Mouse (Mus musculus): Measurements from ENCODE around the gene Cdkn2aip. TPM values are rescaled to one million over a fixed set of nuclear protein-coding genes. Genes with fewer than 3 reads are reported as not detected.

Gene Cdkn2aip
- total and polyA plus RNA-seq, 3 experiments, result 13.5 to 101 (median 14.1) TPM

DNA sequence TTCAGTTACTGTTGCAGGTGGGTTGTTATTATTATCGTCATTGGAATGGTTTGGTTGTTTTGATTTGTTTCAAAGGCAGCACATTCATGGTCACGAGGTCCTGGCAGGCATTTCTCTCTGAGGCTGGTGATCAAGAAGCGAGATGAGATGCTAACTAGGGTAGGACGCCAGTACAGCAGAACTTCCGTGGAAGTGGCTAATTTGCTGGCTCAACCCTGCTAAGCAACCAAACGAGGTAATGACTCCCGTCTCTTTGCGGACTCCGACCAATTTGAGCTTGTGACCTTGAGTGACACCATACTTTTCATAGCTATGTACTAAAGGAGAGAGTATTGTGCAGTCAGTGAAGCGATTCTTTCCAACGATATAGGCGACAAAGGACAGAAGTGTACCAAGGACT is 32.6 kb upstream of the Cdkn2aip start:
- no peaks in the 10 kb centered on the region for H3K79me2 ChIP-seq (ENCODE audit: control insufficient read depth, insufficient read depth, low read length, poor library complexity)
- TF ChIP-seq POLR2AphosphoS2 (IDR thresholded peaks at IDR 0.05; ENCODE audit: low read length) (no peak), MYB (IDR thresholded peaks at IDR 0.05; ENCODE audit: low read depth, low read length) (no peak), POLR2A (IDR thresholded peaks at IDR 0.05; ENCODE audit: control insufficient read depth in 1 of 2, insufficient read depth in 1 of 2, low read depth in 1 of 2, low read length in 2 of 2, poor library complexity in 1 of 2) (no peak), SIN3A (IDR thresholded peaks at IDR 0.05; ENCODE audit: low read length) (no peak), MXI1 (IDR thresholded peaks at IDR 0.05; ENCODE audit: low read depth, low read length) (no peak), ZC3H11A (IDR thresholded peaks at IDR 0.05; ENCODE audit: low read depth, low read length) (no peak), GATA1 (IDR thresholded peaks at IDR 0.05; ENCODE audit: low read depth, low read length) (no peak), CHD2 (IDR thresholded peaks at IDR 0.05; ENCODE audit: low read length) (no peak), MEF2A (IDR thresholded peaks at IDR 0.05; ENCODE audit: extremely low read depth, insufficient replicate concordance, low read depth, low read length, poor library complexity, severe bottlenecking) (no peak)
- H3K4me3 ChIP-seq (ENCODE audit: control insufficient read depth in 1 of 2, insufficient read depth in 1 of 2, low read depth in 2 of 2, low read length in 2 of 2), result no peak overlapping the region
- DNase-seq (ENCODE audit: low read depth, low spot score), result no peak
- H3K4me1 ChIP-seq (ENCODE audit: control insufficient read depth in 1 of 2, insufficient read depth in 2 of 2, low read length in 2 of 2), result no peaks in the 10 kb centered on the region
- H3K27ac ChIP-seq (ENCODE audit: control insufficient read depth, low read depth, low read length), result no peak overlapping the region
- no peaks in the 10 kb centered on the region for H3K9me3 ChIP-seq (replicated peaks; ENCODE audit: insufficient read depth, low read length)
- peaks cover 0 to 5% of the 10 kb centered on the region in 2 experiments; a peak in 1 of 4 replicates for H3K36me3 ChIP-seq (ENCODE audit: control insufficient read depth in 1 of 2, insufficient read depth in 2 of 2, low read length in 2 of 2)
- no peak overlapping the region for H3K9ac ChIP-seq (ENCODE audit: control insufficient read depth, low read depth, low read length, poor library complexity, severe bottlenecking)
- H3K27me3 ChIP-seq (ENCODE audit: control insufficient read depth in 1 of 2, insufficient read depth in 2 of 2, low read length in 2 of 2), result no peaks in the 10 kb centered on the region; a peak in 1 of 4 replicates

DNA sequence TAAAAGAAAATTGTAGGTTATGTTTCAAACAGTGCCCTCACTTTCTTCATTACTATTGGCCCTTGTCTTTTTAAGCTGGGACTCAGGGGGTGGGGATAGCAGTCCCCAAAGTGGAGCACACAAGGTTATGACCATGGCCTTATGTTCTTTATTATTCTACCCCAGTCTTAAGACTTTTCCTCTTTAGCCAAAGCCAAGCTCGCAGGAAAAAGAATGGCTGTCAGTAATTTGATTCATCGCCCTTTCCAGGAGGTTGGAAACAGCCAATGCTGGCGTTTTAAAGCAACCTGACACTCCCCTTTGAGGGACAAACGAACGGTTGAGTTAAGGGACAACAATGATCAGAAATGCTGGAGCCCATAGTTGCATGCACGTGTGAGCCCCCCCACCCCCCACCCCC is 32.1 kb upstream of the Cdkn2aip start:
- Histone ChIP-seq H3K27me3 (ENCODE audit: control insufficient read depth in 1 of 2, insufficient read depth in 2 of 2, low read length in 2 of 2) (no peaks in the 10 kb centered on the region; a peak in 1 of 4 replicates), H3K4me3 (ENCODE audit: control insufficient read depth in 1 of 2, insufficient read depth in 1 of 2, low read depth in 2 of 2, low read length in 2 of 2) (no peak overlapping the region), H3K9me3 (replicated peaks; ENCODE audit: insufficient read depth, low read length) (no peaks in the 10 kb centered on the region)

More for the DNA sequence above, 32.1 kb upstream of the Cdkn2aip start:
- Histone ChIP-seq H3K4me1 (ENCODE audit: control insufficient read depth in 1 of 2, insufficient read depth in 2 of 2, low read length in 2 of 2) (no peaks in the 10 kb centered on the region), H3K36me3 (ENCODE audit: control insufficient read depth in 1 of 2, insufficient read depth in 2 of 2, low read length in 2 of 2) (peaks cover 0 to 5% of the 10 kb centered on the region in 2 experiments; a peak in 1 of 4 replicates), H3K79me2 (ENCODE audit: control insufficient read depth, insufficient read depth, low read length, poor library complexity) (no peaks in the 10 kb centered on the region), H3K27ac (ENCODE audit: control insufficient read depth, low read depth, low read length) (no peak overlapping the region), H3K9ac (ENCODE audit: control insufficient read depth, low read depth, low read length, poor library complexity, severe bottlenecking) (no peak overlapping the region)
- no peak for DNase-seq (ENCODE audit: low read depth, low spot score)
- TF ChIP-seq NELFE (IDR thresholded peaks at IDR 0.05; ENCODE audit: low read depth, low read length), result no peak
- no peak for TF ChIP-seq RCOR1 (IDR thresholded peaks at IDR 0.05; ENCODE audit: low read depth, low read length)
- TF ChIP-seq POLR2A (IDR thresholded peaks at IDR 0.05; ENCODE audit: control insufficient read depth in 1 of 2, insufficient read depth in 1 of 2, low read depth in 1 of 2, low read length in 2 of 2, poor library complexity in 1 of 2), result no peak
- TF ChIP-seq ELF1 (IDR thresholded peaks at IDR 0.05; ENCODE audit: low read depth, low read length), result no peak
- TF ChIP-seq CTCF (IDR thresholded peaks at IDR 0.05 in 2 of 3, conservative IDR thresholded peaks at IDR 0.05 in 1 of 3; ENCODE audit: control insufficient read depth in 1 of 3, insufficient read depth in 1 of 3, low read depth in 2 of 3, low read length in 3 of 3, poor library complexity in 1 of 3, severe bottlenecking in 1 of 3), result no peak
- TF ChIP-seq MXI1 (IDR thresholded peaks at IDR 0.05; ENCODE audit: low read depth, low read length), result no peak
- no peak for TF ChIP-seq USF1 (IDR thresholded peaks at IDR 0.05; ENCODE audit: low read depth, low read length)
- TF ChIP-seq JUND (IDR thresholded peaks at IDR 0.05; ENCODE audit: low read depth, low read length), result no peak
- no peak for TF ChIP-seq ETS1 (IDR thresholded peaks at IDR 0.05; ENCODE audit: low read depth, low read length)
- TF ChIP-seq MEF2A (IDR thresholded peaks at IDR 0.05; ENCODE audit: extremely low read depth, insufficient replicate concordance, low read depth, low read length, poor library complexity, severe bottlenecking), result no peak
- no peak for TF ChIP-seq TAL1 (IDR thresholded peaks at IDR 0.05; ENCODE audit: low read length)
- TF ChIP-seq ZKSCAN1 (IDR thresholded peaks at IDR 0.05; ENCODE audit: low read depth, low read length), result no peak
- TF ChIP-seq TCF12 (IDR thresholded peaks at IDR 0.05; ENCODE audit: low read depth, low read length), result no peak
- no peak for TF ChIP-seq HCFC1 (IDR thresholded peaks at IDR 0.05; ENCODE audit: low read depth, low read length)
- TF ChIP-seq CHD2 (IDR thresholded peaks at IDR 0.05; ENCODE audit: low read length), result no peak
- TF ChIP-seq KAT2A (conservative IDR thresholded peaks at IDR 0.05; ENCODE audit: low read depth, low read length), result no peak
- TF ChIP-seq BHLHE40 (IDR thresholded peaks at IDR 0.05; ENCODE audit: borderline replicate concordance, low read depth, low read length), result no peak
- no peak for TF ChIP-seq ZNF384 (IDR thresholded peaks at IDR 0.05; ENCODE audit: low read depth, low read length)
